In genomic region chr17:14342511-14342910, GRCm38 (mm10) we compare ENCODE assay signal across 28 mouse cellular contexts.
DNase-seq lines count a peak whose midpoint lies in the region; ATAC-seq lines count a peak whose summit lies in the region.
"Had no signal": no experiment of that assay in that cellular context is flagged by ENCODE, and none has a peak within 500 bp of the region (broad histone marks: within the 10 kb centered on the region; RNA-seq: fewer than 3 reads in every experiment).

No protein-coding gene starts in this region.

- H3K27me3 ChIP-seq in kidney, embryonic 15.5 days: peaks cover 10% of the 10 kb centered on the region; the same call in 1 of the 2 replicates
- H3K27me3 ChIP-seq: Patski had no signal

- H3K9ac ChIP-seq in kidney, embryonic 15.5 days: no peak overlapping the region
- H3K9ac ChIP-seq: embryonic facial prominence, embryonic 15.5 days; forebrain, postnatal 0 days; heart, embryonic 12.5 days; heart, embryonic 15.5 days; hindbrain, embryonic 14.5 days had no signal

- no peak overlapping the region for H3K4me2 ChIP-seq in kidney, embryonic 15.5 days
- H3K4me2 ChIP-seq: embryonic facial prominence, embryonic 15.5 days; heart, embryonic 12.5 days; heart, embryonic 15.5 days; hindbrain, embryonic 14.5 days had no signal

- WGBS in kidney, embryonic 15.5 days: 47% methylated on average over 8 of the region's 8 CpGs

- intact Hi-C loops in heart, postnatal 14 days (cut with DNase I): no loop called here

- peak; percentile 10 for DNase-seq in heart, adult 11 months
- DNase-seq in heart, postnatal 14 days: no peak
- peak; percentile 60 to 63 for DNase-seq in kidney, postnatal 4 days
- peak; percentile 5 for DNase-seq in retina, embryonic 14.5 days (ENCODE audit: low spot score)
- no peak for DNase-seq in urinary bladder, postnatal 14 days (ENCODE audit: low spot score)
- no peak for DNase-seq in lung, postnatal 14 days
- DNase-seq: adrenal gland, adult 2 months; adrenal gland, postnatal 14 days; B cell, adult 2 months; cerebellum, adult 11 months; cerebellum, adult 2 months; cerebellum, adult 9-11 months; cerebellum, postnatal 25 days; forebrain, postnatal 0 days; gastrocnemius, adult 2 months; gastrocnemius, postnatal 14 days; heart, adult 18-20 months; heart, postnatal 10 days; heart, postnatal 4 days had no signal

- H3K4me1 ChIP-seq in kidney, embryonic 15.5 days: peaks cover 28% of the 10 kb centered on the region
- H3K4me1 ChIP-seq: heart, embryonic 15.5 days had no signal

- no peaks in the 10 kb centered on the region for H3K36me3 ChIP-seq in kidney, embryonic 15.5 days
- H3K36me3 ChIP-seq: embryonic facial prominence, embryonic 15.5 days; G1E; heart, embryonic 12.5 days; heart, embryonic 15.5 days had no signal

- ATAC-seq in kidney, embryonic 15.5 days (replicated peaks; ENCODE audit: low FRiP score): no peak
- ATAC-seq: forebrain, embryonic 14.5 days; forebrain, postnatal 0 days; hindbrain, postnatal 0 days; Patski had no signal

- no peak overlapping the region for H3K4me3 ChIP-seq in kidney, embryonic 15.5 days (replicated peaks)
- H3K4me3 ChIP-seq: embryonic facial prominence, embryonic 15.5 days; gastrocnemius, adult 2 months; heart, embryonic 12.5 days; heart, embryonic 15.5 days had no signal

- no peak overlapping the region for H3K27ac ChIP-seq in kidney, embryonic 15.5 days
- H3K27ac ChIP-seq: embryonic facial prominence, embryonic 15.5 days; gastrocnemius, adult 2 months; heart, embryonic 15.5 days; hindbrain, embryonic 14.5 days; hindbrain, postnatal 0 days had no signal

- no peaks in the 10 kb centered on the region for H3K9me3 ChIP-seq in kidney, embryonic 15.5 days (replicated peaks)
- H3K9me3 ChIP-seq: embryonic facial prominence, embryonic 15.5 days; heart, embryonic 12.5 days; heart, embryonic 15.5 days had no signal

Comparison
In these comparisons a context has a peak if more than half of its experiments do, and no peak if none do; other contexts are left out.
1. DNase-seq: peak in heart, adult 11 months (single experiment), kidney, postnatal 4 days (2 of 2) and retina, embryonic 14.5 days (single experiment); none in heart, postnatal 14 days (0 of 2), urinary bladder, postnatal 14 days (single experiment) and lung, postnatal 14 days (single experiment).